Mouse (Mus musculus) fibroblast of lung, adult 2 months (primary cell): ENCODE data around the gene Macrod2.

Experiments used
- DNase-seq: peaks from one replicate; pipeline ENCODE4 v3.0.0-alpha.2; 2011; ENCODE audit warnings: low read depth

The Macrod2 gene

GRCm38 (mm10) chr2:140395179-140395578, at the start of gene Macrod2:
Gene Macrod2, plus strand, starts transcription at chr2:140395309.
- peak; percentile 79 for DNase-seq

- no peak for DNase-seq
These were observed 35.2 kb upstream of the Macrod2 start for GRCm38 (mm10) chr2:140359905-140360304.

GRCm38 (mm10) chr2:140364804-140365203, 30.3 kb upstream of the Macrod2 start:
- DNase-seq = no peak

GRCm38 (mm10) chr2:140389525-140389924, 5.6 kb upstream of the Macrod2 start, which contains the start of gene Sel1l2:
Gene Sel1l2, minus strand, starts transcription at chr2:140389706.
- DNase-seq = no peak

- no peak for DNase-seq
These were observed 679 bp downstream of the Macrod2 start for GRCm38 (mm10) chr2:140395744-140396231.

GRCm38 (mm10) chr2:140425844-140426243, 30.7 kb downstream of the Macrod2 start:
- no peak for DNase-seq

- DNase-seq = peak; percentile 16
These were observed 32.2 kb downstream of the Macrod2 start for GRCm38 (mm10) chr2:140427283-140427682.

GRCm38 (mm10) chr2:140439081-140439480, 44.0 kb downstream of the Macrod2 start:
- DNase-seq = no peak

- DNase-seq = no peak
These were observed 53.5 kb downstream of the Macrod2 start for GRCm38 (mm10) chr2:140448636-140449035.

GRCm38 (mm10) chr2:140475770-140476169, 80.7 kb downstream of the Macrod2 start:
- no peak for DNase-seq

GRCm38 (mm10) chr2:140476891-140477290, 81.8 kb downstream of the Macrod2 start:
- no peak for DNase-seq

- DNase-seq = no peak
These were observed 87.5 kb downstream of the Macrod2 start for GRCm38 (mm10) chr2:140482604-140483003.

GRCm38 (mm10) chr2:140497688-140498087, 102.6 kb downstream of the Macrod2 start:
- DNase-seq = peak; percentile 36

GRCm38 (mm10) chr2:140500951-140501350, 105.8 kb downstream of the Macrod2 start:
- DNase-seq = peak; percentile 34

- no peak for DNase-seq
These were observed 126.4 kb downstream of the Macrod2 start for GRCm38 (mm10) chr2:140521472-140521871.

- no peak for DNase-seq
These were observed 135.1 kb downstream of the Macrod2 start for GRCm38 (mm10) chr2:140530214-140530613.

- no peak for DNase-seq
These were observed 136.9 kb downstream of the Macrod2 start for GRCm38 (mm10) chr2:140532024-140532423.

- no peak for DNase-seq
These were observed 137.9 kb downstream of the Macrod2 start for GRCm38 (mm10) chr2:140532859-140533519.

- DNase-seq = no peak
These were observed 138.5 kb downstream of the Macrod2 start for GRCm38 (mm10) chr2:140533621-140534020.

- DNase-seq = no peak
These were observed 139.5 kb downstream of the Macrod2 start for GRCm38 (mm10) chr2:140534583-140534982.

- no peak for DNase-seq
These were observed 140.9 kb downstream of the Macrod2 start for GRCm38 (mm10) chr2:140535832-140536571.

- peak; percentile 14 for DNase-seq
These were observed 154.2 kb downstream of the Macrod2 start for GRCm38 (mm10) chr2:140549286-140549685.

GRCm38 (mm10) chr2:140561426-140561825, 166.3 kb downstream of the Macrod2 start:
- DNase-seq = no peak
